Mouse (Mus musculus) megakaryocyte, embryonic 14.5 days (primary cell): ENCODE measurements around the gene Cxcl10.

Experiments
- FLI1 ChIP-seq: IDR thresholded peaks from 2 replicates; pipeline ENCODE4 v1.6.1; 2012; ENCODE audit warnings: low read length, inconsistent platforms, mixed read lengths
- GATA1 ChIP-seq: IDR thresholded peaks from 3 replicates; pipeline ENCODE4 v1.6.1; 2012; ENCODE audit warnings: mixed read lengths, low read length, inconsistent platforms, borderline replicate concordance

GRCm38 (mm10) chr5:92322612-92323011 is 26.1 kb downstream of the Cxcl10 start:
- TF ChIP-seq GATA1: no peak
- TF ChIP-seq FLI1: no peak
